Mouse (Mus musculus) heart, postnatal 14 days (tissue): ENCODE results near the gene Ift88. TPM values are rescaled to one million over a fixed set of nuclear protein-coding genes. Genes with fewer than 3 reads are reported as not detected.
"Not testable (repeated sequence)": the region's sequence is repeated elsewhere in the genome, so short reads cannot be mapped to it uniquely, and the experiment has no call there.

ENCODE experiments used
- DNase-seq, 2 experiments: peaks; one replicate each; pipeline ENCODE4 v3.0.0; 2021 to 2022
- intact Hi-C: fragments of 180-260 bp; cut with DNase I; formaldehyde crosslinking; loops from one replicate; pipeline ENCODE4 v1.15.1; 2025
- total RNA-seq, 2 experiments: library from RNA; stranded (reverse); gene quantifications; 2 replicates each; pipeline ENCODE4 v1.2.3; 2021

Ift88 gene
- total RNA-seq, 2 experiments from 2014 or later = 4.2 to 5.2 TPM

- DNase-seq = no peak
- intact Hi-C loops = no loop called here
These were observed 6.7 kb upstream of the Ift88 start for GRCm38 (mm10) chr14:57417187-57417586.

- DNase-seq = no peak
- intact Hi-C loops = no loop called here
These were observed 325 bp downstream of the Ift88 start for GRCm38 (mm10) chr14:57424212-57424561.

GRCm38 (mm10) chr14:57430451-57430850 is 6.6 kb downstream of the Ift88 start:
- intact Hi-C loops = no loop called here
- no peak for DNase-seq

GRCm38 (mm10) chr14:57452516-57452915 is 28.7 kb downstream of the Ift88 start:
- intact Hi-C loops = no loop called here

GRCm38 (mm10) chr14:57459883-57460282 is 36.0 kb downstream of the Ift88 start:
- DNase-seq = no peak
- intact Hi-C loops = no loop called here

More at GRCm38 (mm10) chr14:57452516-57452915, 28.7 kb downstream of the Ift88 start:
- DNase-seq = no peak

- intact Hi-C loops, DNase-seq: not testable (repeated sequence)
These were observed 36.5 kb downstream of the Ift88 start for GRCm38 (mm10) chr14:57460326-57460725.

GRCm38 (mm10) chr14:57462871-57463270 is 39.0 kb downstream of the Ift88 start:
- intact Hi-C loops = no loop called here
- no peak for DNase-seq

- intact Hi-C loops = no loop called here
- peak in 1 of 2 experiments; percentile 4 for DNase-seq
These were observed 51.2 kb downstream of the Ift88 start for GRCm38 (mm10) chr14:57475057-57475456.

- DNase-seq = no peak
- intact Hi-C loops = no loop called here
These were observed 58.4 kb downstream of the Ift88 start for GRCm38 (mm10) chr14:57482262-57482661.

GRCm38 (mm10) chr14:57484183-57484582 is 60.3 kb downstream of the Ift88 start:
- intact Hi-C loops = no loop called here
- no peak for DNase-seq

GRCm38 (mm10) chr14:57489696-57490095 is 65.8 kb downstream of the Ift88 start:
- DNase-seq = no peak
- intact Hi-C loops = no loop called here

- no peak for DNase-seq
- intact Hi-C loops = no loop called here
These were observed 70.0 kb downstream of the Ift88 start for GRCm38 (mm10) chr14:57493840-57494239.

- no peak for DNase-seq
- intact Hi-C loops = no loop called here
These were observed 79.9 kb downstream of the Ift88 start for GRCm38 (mm10) chr14:57503729-57504128.

GRCm38 (mm10) chr14:57509554-57509953 is 85.7 kb downstream of the Ift88 start:
- no peak for DNase-seq
- intact Hi-C loops = no loop called here

GRCm38 (mm10) chr14:57515156-57515762 is 91.4 kb downstream of the Ift88 start:
- DNase-seq = no peak
- intact Hi-C loops = no loop called here

GRCm38 (mm10) chr14:57517001-57517400 is 93.1 kb downstream of the Ift88 start:
- intact Hi-C loops = no loop called here
- DNase-seq = no peak

GRCm38 (mm10) chr14:57523762-57524161 is 99.9 kb downstream of the Ift88 start:
- intact Hi-C loops = loop anchor here (10.0 kb wide), 1 partner anchor 149 kb away; no protein-coding TSS in a partner anchor
- no peak for DNase-seq

- peak; percentile 61 to 62 for DNase-seq
- intact Hi-C loops = loop anchor here (10.0 kb wide), 1 partner anchor 150 kb away; no protein-coding TSS in a partner anchor
These were observed 101.0 kb downstream of the Ift88 start, which contains the start of gene Il17d for GRCm38 (mm10) chr14:57524671-57525387. Gene Il17d, plus strand, starts transcription at chr14:57524777.

- intact Hi-C loops = loop anchor here (10.0 kb wide), 1 partner anchor 151 kb away; no protein-coding TSS in a partner anchor
- DNase-seq = peak in 1 of 2 experiments; percentile 57
These were observed 101.7 kb downstream of the Ift88 start for GRCm38 (mm10) chr14:57525388-57526049.

- no peak for DNase-seq
- intact Hi-C loops = loop anchor here (10.0 kb wide), 1 partner anchor 151 kb away; no protein-coding TSS in a partner anchor
These were observed 102.3 kb downstream of the Ift88 start for GRCm38 (mm10) chr14:57526050-57526623.

- intact Hi-C loops = loop anchor here (10.0 kb wide), 1 partner anchor 152 kb away; no protein-coding TSS in a partner anchor
- no peak for DNase-seq
These were observed 103.3 kb downstream of the Ift88 start for GRCm38 (mm10) chr14:57527122-57527521.
